Mouse (Mus musculus) brain, embryonic 14.5 days (tissue): ENCODE data around the gene Ltv1.

Experiments used
- CTCF ChIP-seq: fragments of 200-500 bp; IDR thresholded peaks from 2 replicates; pipeline ENCODE4 v1.5.1; 2012; ENCODE audit warnings: inconsistent platforms, mild to moderate bottlenecking, moderate library complexity, borderline replicate concordance; ENCODE audit not compliant: insufficient read depth, insufficient read length; ENCODE audit errors: extremely low read depth
- POLR2A ChIP-seq: fragments of 200-500 bp; IDR thresholded peaks from 2 replicates; pipeline ENCODE4 v1.6.1; 2012; ENCODE audit warnings: mild to moderate bottlenecking, inconsistent platforms, borderline replicate concordance; ENCODE audit not compliant: poor library complexity, insufficient read depth, insufficient read length, severe bottlenecking; ENCODE audit errors: extremely low read depth

DNA sequence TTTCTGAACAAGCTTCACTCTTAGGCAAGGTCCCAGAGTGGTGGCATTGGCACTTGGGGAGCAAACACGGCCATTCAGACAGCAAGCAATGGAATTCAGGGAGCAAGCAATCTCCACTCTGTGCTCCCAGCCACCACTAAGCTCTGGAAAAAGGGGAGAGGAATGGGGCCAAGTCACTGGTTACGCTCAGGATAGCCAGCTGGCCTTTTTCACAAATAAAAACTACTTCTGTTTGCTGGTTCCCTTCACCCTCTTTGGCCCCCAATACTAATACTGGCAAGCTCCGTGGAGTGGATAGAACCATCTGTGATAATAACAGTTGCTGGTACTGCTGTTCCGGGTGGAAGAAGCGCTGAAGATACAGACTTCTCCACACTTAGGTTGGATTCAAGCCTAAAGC lies 41.6 kb downstream of the Ltv1 start:
- TF ChIP-seq POLR2A (no peak), CTCF (no peak)
